Mouse (Mus musculus): ENCODE data around the gene Arid4a. TPM values are rescaled to one million over a fixed set of nuclear protein-coding genes. Genes with fewer than 3 reads are reported as not detected.
A peak's percentile ranks its signal among the peaks of the same experiment; 100 is the strongest.

Gene Arid4a
- 42.4 and 45.0 TPM in 2 replicates for total RNA-seq (2015)
- total RNA-seq (2017), result 74.6 and 79.6 TPM in 2 replicates

DNA sequence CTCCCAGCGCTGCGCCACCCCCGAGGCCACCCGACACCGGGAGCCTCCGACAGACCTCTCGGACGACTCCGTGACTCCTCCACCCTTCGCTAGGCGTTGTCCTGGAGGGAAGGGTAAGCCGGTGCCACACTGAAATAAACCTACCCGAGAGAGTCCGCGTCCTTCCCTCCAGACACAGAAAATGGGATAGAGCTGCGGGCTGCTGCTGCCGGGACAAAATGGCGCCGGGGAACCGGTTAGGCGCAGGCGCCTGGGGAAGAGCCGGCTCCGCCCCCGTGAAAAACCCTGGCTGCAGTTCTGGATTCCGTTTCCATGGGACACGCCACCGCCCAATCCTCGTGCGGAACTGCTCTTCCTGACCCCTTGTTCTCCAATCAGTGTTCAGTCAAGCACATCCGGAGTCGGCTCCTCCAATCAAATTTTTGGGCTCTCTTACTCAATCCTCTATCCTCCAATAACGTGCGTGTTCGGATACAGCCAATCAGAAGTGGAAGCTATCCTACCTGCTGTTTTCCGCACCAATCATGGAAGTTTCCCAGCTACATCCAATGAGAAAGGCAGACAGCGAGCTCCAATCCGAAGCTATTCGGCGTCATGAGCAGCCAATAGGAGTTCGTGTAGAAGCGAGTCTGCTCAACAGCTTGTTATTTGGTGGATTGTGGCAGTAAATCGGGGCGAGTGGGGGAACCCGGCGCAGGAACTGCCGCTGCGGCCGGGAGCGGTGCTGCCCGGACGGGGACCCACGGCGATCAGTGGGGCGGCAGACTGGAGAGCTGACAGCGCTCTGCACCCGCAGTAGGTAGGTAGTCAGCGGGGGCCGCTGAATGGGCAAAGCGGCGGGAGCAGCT is at the start of gene Arid4a:
Gene Arid4a, plus strand, starts transcription at position 628 of the 848 bp plus-strand sequence.
- peak; percentile 84 for ATAC-seq (ENCODE audit: poor library complexity, severe bottlenecking)

DNA sequence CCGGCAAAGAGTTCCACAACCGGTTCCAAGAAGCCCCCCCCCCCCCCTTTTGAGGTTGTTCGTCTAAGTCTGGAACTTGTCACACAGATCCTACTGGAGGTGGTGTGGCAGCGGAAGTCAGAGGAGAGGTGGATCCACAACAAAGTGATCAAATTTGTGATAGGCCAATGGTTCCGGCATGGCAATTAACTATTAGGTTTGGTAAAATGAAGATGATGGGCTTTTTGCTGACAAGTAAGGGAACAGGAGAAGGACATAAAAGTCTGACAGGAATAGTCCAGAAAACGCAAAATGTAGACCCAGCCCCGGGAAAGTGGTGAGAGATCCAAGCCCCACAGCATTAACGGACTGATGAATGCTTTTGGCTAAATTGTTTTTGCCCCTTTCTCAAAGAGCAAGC is 48.2 kb upstream of the Arid4a start:
- no peak for ATAC-seq (ENCODE audit: poor library complexity, severe bottlenecking)

DNA sequence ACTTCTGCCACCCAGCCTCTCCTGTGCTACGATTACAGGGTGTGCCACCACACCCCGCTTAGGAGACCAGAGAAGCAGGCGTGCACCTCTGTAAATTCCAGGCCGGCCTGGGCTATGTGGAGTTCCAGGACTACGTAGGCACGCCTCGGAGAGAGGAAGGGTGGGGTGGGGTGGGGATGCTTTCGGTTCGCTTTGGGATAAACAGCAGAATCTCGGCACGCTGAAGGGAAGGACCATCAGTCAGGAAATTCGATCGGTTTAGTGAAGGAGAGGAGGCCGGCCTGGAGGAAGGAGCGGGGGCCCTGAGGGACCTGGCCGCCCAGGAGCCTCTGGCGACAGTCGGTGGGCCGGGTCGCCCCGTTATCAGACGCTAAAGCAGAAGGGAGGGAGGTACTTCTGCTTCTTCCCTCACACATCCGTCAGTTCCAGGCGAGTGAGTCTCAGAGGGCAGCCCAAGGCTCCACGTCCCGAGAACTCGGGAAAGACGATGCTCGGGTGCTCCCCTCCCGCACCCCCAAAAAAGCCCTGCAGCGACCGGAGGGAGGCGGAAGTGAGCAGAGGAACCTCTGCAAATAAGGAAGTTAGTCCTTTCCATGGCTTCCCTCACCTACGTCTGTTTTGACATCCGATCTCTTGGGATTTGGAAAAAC is 47.5 kb upstream of the Arid4a start:
- ATAC-seq (ENCODE audit: poor library complexity, severe bottlenecking), result peak; percentile 88

DNA sequence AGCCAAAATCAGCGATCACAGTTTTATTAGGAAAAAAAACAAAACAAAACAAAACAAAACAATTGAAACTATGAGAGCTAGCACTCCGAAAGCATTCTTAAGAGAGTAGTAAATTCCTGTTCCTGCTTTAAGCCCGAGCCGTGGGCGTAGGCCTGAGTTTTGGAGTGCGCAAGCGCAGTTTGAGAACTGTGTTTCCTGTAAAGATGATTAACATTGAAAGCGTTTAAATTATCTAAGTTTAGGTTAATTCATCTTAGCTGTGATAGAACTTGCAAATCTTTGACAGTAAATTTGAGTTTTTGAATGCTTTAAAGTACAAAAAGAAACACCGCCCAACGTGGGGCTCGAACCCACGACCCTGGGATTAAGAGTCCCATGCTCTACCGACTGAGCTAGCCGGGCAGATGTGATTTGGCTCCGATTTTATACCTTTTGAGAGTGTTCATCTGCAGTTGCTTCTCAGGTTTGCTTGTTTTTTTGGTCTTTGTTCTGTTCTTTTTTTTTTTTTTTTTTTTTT is 46.9 kb upstream of the Arid4a start:
- ATAC-seq (ENCODE audit: poor library complexity, severe bottlenecking), result peak; percentile 55

- peak; percentile 40 for ATAC-seq (ENCODE audit: poor library complexity, severe bottlenecking)
Observed at GRCm38 (mm10) chr12:70969485-70970184, 46.2 kb upstream of the Arid4a start.

DNA sequence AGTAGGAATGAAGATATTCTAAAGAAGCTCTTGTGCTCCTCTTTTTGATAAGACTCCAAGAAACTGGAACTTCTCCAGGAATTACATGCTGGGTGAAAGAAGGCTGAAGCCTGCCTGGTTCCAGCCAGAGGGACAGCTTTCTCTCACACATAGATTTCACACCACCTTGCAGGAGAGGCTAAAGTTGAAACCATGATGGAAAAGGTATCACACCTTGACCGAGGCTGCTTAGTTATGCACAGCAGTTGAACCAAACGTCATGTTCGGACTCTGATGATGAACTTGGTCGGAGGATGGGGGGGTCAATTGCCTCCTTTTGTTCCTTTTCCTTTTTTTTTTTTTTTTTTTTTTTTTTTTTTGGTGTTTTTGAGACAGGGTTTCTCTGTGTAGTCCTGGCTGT is 42.0 kb upstream of the Arid4a start:
- ATAC-seq (ENCODE audit: poor library complexity, severe bottlenecking), result no peak

GRCm38 (mm10) chr12:70974441-70975266 is 41.1 kb upstream of the Arid4a start, which contains the start of gene Psma3:
Psma3 (plus strand) TSS chr12:70974621.
- ATAC-seq (ENCODE audit: poor library complexity, severe bottlenecking), result peak; percentile 96

DNA sequence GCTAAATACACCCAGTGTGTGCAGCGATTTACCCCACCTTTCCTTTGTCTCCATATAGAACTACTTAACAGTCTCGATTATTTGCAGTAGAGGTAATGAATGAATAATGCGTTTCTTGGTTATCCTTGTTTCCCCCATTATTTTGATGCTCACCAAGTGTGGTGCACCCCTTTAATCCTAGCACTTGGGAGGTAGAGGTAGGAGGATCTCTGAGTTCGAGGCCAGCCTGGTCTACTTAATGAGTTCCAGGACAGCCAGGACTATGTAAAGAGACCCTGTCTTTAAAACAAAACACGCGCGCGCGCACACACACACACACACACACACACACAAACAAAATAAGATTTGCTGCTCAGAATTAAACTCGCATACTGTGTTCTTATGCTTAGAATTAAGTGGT is 40.4 kb upstream of the Arid4a start:
- no peak for ATAC-seq (ENCODE audit: poor library complexity, severe bottlenecking)

- ATAC-seq (ENCODE audit: poor library complexity, severe bottlenecking), result no peak
Observed at GRCm38 (mm10) chr12:70975891-70976290, 39.9 kb upstream of the Arid4a start.

DNA sequence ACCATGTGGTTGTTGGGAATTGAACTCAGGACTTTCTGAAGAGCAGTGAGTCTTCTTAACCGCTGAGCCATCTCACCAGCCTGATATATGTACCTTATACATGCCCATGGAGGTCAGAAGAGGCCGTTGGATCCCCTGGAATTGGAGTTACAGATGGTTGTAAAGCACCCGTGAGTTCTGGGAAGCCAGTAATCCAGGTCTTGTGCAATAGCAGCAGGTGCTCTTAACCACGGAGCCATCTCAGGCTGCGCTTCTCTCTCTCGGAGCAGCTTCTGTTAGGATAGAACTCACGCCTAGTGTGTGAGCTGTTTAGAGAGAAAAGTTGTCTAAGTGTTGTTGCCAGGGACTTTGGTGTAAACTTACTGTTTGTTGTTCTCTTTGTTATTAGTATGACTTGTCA is 37.4 kb upstream of the Arid4a start:
- no peak for ATAC-seq (ENCODE audit: poor library complexity, severe bottlenecking)

- ATAC-seq (ENCODE audit: poor library complexity, severe bottlenecking), result no peak
Observed at GRCm38 (mm10) chr12:70984855-70985550, 30.8 kb upstream of the Arid4a start.

- no peak for ATAC-seq (ENCODE audit: poor library complexity, severe bottlenecking)
Observed at GRCm38 (mm10) chr12:70997225-70997624, 18.6 kb upstream of the Arid4a start.

GRCm38 (mm10) chr12:70999423-70999903 is 16.3 kb upstream of the Arid4a start:
- ATAC-seq (ENCODE audit: poor library complexity, severe bottlenecking), result peak; percentile 88

DNA sequence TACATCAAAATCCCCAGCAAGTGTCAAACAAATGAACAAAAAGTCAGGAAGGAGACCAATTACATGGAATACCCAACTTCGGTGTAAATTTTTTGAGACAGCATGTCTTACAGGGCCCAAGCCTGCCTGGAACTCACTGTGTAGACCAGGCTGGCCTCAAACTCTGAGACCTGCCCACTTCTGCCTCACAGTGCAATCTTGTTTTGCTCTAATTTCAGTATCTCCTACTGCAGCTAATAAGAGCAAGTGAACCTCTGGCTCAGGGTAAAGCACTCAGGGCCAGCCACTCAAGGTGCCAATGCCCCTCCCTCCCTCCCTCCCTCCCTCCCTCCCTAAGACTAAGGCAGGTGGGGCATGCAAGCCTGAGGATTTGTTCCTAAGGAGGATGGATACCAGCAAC is 15.4 kb upstream of the Arid4a start:
- ATAC-seq (ENCODE audit: poor library complexity, severe bottlenecking), result no peak

GRCm38 (mm10) chr12:71001456-71001855 is 14.3 kb upstream of the Arid4a start:
- ATAC-seq (ENCODE audit: poor library complexity, severe bottlenecking), result no peak

DNA sequence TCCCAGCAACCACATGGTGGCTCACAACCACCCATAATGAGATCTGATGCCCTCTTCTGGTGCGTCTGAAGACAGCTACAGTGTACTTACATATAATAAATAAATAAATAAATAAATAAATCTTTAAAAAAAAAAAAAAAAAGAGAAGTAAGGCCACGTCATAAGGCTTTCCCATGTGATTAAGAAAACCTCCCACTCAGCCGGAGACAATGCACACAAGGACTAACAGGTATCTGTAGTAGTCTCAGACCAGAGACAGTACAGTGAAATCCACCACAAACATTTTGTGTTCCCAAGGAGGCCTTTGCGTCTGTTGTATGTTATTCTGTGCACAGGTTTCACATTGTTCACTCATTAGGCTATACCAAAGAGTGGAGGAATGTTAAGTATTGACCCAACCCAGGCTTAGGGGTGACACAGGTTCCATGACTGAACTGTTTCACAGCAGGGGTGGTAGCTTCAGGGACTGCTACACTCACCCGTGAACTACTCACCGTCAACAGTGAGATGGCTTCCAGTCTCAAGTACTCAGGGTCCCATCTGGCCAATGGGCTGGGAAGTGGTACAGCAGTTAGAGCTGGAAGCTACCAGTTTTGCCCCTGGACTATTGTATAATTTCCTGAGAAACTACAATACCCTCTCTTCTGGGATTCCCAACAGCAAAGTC is 11.9 kb upstream of the Arid4a start:
- no peak for ATAC-seq (ENCODE audit: poor library complexity, severe bottlenecking)

- ATAC-seq (ENCODE audit: poor library complexity, severe bottlenecking), result no peak
Observed at GRCm38 (mm10) chr12:71006141-71006540, 9.6 kb upstream of the Arid4a start.

DNA sequence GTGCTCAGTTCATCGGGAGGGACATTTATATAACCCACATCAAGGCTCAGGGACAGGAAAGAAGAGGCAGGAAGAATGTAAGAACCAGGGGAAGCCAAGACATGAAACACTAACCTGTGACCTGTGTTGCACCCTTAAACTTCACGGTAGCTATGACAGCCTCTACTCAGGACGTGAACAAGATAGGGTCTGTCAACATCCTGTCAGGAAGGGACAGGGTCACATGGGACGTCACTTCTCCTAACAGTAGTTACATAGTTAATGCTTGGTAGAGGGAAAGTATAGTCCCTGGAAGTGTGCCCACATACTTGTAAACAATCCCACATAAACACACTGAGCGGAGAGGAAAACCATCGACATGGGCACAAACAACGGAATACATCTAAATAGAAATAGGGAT is 8.9 kb upstream of the Arid4a start:
- no peak for ATAC-seq (ENCODE audit: poor library complexity, severe bottlenecking)

- no peak for ATAC-seq (ENCODE audit: poor library complexity, severe bottlenecking)
Observed at GRCm38 (mm10) chr12:71009769-71010168, 6.0 kb upstream of the Arid4a start.

Measured in megakaryocyte, adult 5-6 weeks (primary cell).